Mouse (Mus musculus): ENCODE data around the gene Rab19. TPM values are rescaled to one million over a fixed set of nuclear protein-coding genes. Genes with fewer than 3 reads are reported as not detected.
"Not testable (repeated sequence)": the region's sequence is repeated elsewhere in the genome, so short reads cannot be mapped to it uniquely, and the experiment has no call there.

The Rab19 gene
- total RNA-seq (2021), result not detected

DNA sequence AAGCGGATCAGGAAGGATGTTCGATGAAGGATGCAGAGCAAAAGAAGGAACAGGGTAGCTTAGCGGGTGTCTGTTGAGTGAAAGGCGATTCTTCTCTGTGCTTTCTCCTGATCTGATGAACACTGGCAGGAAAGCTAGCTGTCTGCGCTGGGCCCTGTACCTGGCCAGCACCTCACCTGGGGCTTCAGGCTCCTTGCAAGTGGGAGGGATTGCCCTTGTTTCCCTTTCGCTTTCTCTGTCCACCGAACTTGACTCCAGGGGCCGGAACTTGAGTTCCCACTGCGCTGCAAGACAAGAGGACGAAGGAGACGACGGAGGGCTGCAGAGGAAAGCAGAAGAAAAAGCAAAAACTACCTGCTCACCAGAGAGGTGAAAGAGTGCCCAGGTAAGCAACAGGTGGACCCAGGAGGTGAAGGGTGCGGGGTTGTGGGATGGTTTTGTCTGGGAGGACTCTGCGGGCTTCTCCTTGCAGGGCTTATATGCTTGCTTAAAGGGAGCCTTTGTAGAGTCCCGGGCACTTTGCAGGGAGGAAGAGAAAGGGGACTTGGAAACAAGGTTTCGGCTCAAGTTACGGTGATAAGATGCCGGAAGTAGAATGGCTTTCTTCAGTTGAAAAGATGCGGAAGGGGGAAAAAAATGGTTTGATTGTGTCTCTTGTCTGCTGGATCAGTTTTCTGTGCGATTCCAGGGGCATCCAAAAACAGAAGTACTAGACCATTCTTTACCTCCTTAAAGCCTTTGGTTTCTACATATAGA is at the start of gene Rab19:
TSS of gene Rab19 (plus strand) at position 51 of the 756 bp plus-strand sequence.
- DNase-seq (ENCODE audit: extremely low spot score in 1 of 2, low spot score in 2 of 2), result no peak
- intact Hi-C loops (cut with DNase I), result no loop called here

GRCm38 (mm10) chr6:39331998-39332700 is 48.8 kb upstream of the Rab19 start:
- no peak for DNase-seq (ENCODE audit: extremely low spot score in 1 of 2, low spot score in 2 of 2)
- intact Hi-C loops (cut with DNase I), result no loop called here

- DNase-seq (ENCODE audit: extremely low spot score in 1 of 2, low spot score in 2 of 2), result no peak
- intact Hi-C loops (cut with DNase I), result no loop called here
These were observed 46.8 kb upstream of the Rab19 start for GRCm38 (mm10) chr6:39334224-39334623.

DNA sequence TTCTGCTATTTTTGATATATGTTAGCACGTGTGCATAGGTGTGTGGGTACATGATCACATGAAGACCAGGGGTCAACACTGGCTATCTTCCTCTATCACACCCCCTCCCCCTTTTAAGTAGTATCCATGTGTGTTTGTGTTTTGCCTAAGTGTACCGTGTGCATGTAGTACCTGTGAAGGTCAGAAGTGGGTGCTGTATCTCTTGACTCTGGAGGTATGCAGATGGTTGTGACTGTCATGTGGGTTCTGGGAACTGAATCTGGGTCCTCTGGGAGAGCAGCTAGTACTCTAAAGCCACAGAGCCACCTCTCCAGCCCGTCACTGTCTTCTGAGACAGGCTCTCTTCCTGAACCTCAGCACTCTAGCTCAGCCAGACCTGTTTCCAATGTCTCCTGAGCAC is 46.1 kb upstream of the Rab19 start:
- intact Hi-C loops (cut with DNase I), result no loop called here
- DNase-seq (ENCODE audit: extremely low spot score in 1 of 2, low spot score in 2 of 2), result no peak

- no peak for DNase-seq (ENCODE audit: extremely low spot score in 1 of 2, low spot score in 2 of 2)
These were observed 42.6 kb upstream of the Rab19 start for GRCm38 (mm10) chr6:39338359-39338758.

DNA sequence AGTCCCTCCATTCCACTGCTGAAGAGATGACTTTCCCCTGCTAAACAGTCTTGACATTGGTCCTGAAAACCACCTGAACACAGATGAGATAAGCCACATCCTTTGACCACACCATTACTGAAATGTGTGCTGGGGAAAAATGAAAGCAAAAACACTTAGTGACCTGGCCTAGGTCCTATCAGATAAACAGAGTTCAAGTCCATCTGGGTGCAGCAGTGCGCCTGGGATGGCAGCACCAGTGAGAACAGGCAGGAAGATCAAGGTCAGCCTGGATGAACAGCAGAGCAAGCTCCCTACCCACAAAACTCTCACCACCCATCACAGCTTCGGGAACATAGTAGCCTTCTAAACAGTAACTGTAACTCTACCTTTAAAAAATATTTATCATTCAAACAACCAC is 39.2 kb upstream of the Rab19 start:
- intact Hi-C loops (cut with DNase I), result loop anchor here (5.0 kb wide), 1 partner anchor 134 kb away; the partner anchor contains the start of gene Kdm7a
- no peak for DNase-seq (ENCODE audit: extremely low spot score in 1 of 2, low spot score in 2 of 2)

More at GRCm38 (mm10) chr6:39338359-39338758, 42.6 kb upstream of the Rab19 start:
- intact Hi-C loops (cut with DNase I), result no loop called here

DNA sequence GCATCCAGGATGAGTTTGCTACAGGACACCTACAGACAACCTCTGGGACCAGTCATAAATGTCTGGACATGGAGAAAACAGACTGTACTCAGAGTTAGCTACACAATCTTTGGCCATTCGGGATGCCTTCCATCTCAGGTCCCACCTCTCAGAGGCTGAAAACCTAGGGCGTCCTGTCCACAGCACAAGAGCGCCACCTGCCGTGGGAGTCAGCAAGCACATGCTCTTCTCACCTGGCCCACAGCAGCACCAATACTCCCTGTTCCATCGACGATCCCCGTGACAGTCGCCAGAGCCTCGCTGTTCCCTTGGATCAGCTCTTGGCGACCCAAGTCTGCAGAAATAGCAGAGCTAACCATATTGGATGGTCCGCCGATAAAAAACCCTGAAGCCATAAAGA is 37.0 kb upstream of the Rab19 start:
- peak; percentile 49 to 82 for DNase-seq (ENCODE audit: extremely low spot score in 1 of 2, low spot score in 2 of 2)
- intact Hi-C loops (cut with DNase I), result loop anchor here (5.0 kb wide), 1 partner anchor 137 kb away; the partner anchor contains the start of gene Kdm7a

DNA sequence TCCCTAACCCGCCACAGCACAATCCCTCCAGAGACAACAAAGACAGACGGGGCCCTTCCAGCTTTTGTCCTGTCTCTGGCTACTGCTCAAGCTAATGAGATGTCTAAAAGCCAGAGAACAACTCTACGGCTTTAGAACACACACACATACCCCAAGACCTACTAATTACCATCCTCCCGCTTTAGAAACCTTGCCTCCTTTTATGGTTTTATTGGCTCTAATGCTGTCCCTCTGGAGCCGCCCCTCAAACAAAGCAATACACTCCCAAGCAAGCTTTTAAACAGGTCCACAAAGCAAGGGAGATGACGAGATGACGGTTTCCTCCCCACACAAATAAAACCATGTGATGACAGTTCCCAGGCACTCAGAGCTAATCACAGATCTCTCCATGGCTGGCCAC is 35.5 kb upstream of the Rab19 start:
- intact Hi-C loops (cut with DNase I), result loop anchor here (5.0 kb wide), 1 partner anchor 198 kb away; no protein-coding TSS in a partner anchor
- DNase-seq (ENCODE audit: extremely low spot score in 1 of 2, low spot score in 2 of 2), result no peak

- peak in 1 of 2 experiments; percentile 44 for DNase-seq (ENCODE audit: extremely low spot score in 1 of 2, low spot score in 2 of 2)
- intact Hi-C loops (cut with DNase I), result loop anchor here (5.0 kb wide), 1 partner anchor 200 kb away; no protein-coding TSS in a partner anchor
These were observed 33.9 kb upstream of the Rab19 start for GRCm38 (mm10) chr6:39346991-39347501.

DNA sequence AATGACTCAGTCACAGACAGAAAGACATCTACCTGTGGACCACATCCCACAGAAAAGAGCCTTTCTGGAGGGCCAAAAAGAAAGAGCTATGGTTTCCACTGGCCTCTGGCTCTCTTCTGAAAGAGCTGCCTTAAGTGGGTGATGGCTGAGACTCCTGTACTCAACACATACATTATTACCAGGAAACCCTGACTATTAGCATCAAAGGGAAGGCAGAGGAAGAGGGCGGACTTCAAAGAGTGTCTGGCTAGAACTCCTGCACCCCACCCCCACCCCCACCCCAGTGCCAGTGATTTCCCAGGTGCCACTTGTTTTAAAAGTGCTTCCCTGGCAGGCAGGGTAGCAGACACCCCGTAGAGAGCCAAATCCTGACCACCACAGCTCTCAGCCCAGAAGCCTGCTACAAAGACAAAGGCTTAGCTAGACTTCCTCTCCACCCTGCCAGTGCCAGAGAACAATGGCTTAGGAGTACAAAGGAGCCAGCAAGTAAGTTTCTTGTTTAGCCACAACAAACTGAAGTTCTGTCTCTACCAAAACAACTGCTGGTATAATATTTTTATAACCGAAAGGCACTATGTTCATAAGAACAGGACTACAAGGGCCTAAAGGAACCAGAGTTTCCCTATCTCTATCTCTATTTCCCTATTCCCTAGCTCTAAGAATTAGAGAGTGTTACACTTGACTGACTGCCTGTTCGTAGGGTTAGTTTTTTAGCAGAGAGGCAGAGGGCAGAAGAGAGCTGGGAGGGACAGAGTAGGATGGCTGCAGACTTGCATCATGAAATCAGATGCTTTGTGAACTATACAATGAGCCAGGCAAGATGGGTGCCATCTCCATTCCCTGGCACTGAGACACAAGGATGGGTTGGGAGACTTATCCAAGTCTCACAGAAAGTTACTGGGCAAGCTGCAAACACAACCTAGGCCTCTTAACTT is 32.8 kb upstream of the Rab19 start:
- intact Hi-C loops (cut with DNase I), result loop anchor here (5.0 kb wide), 1 partner anchor 201 kb away; no protein-coding TSS in a partner anchor

DNA sequence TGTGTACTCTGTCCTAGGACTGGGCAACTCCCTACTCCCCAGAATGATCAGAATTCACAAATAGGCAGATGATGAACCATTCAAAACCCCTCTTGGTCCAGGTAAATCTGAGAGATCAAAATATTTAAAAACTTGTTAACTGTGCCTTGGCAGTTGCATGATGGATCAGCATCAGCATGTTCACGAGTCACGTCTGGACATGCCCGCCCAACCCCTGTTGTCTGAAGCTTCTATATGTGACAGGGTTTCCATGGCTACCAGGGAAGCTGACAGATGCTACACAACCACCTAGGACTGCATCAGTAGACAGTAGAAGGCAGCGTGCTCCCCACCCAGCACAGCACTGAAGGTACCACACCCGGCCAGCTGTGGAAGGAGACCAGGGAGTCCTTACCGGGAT is 32.0 kb upstream of the Rab19 start:
- no peak for DNase-seq (ENCODE audit: extremely low spot score in 1 of 2, low spot score in 2 of 2)
- intact Hi-C loops (cut with DNase I), result loop anchor here (5.0 kb wide), 1 partner anchor 202 kb away; no protein-coding TSS in a partner anchor

More for the DNA sequence above, 32.8 kb upstream of the Rab19 start:
- DNase-seq (ENCODE audit: extremely low spot score in 1 of 2, low spot score in 2 of 2), result peak in 1 of 2 experiments; percentile 48

GRCm38 (mm10) chr6:39359207-39359606 is 21.8 kb upstream of the Rab19 start:
- DNase-seq (ENCODE audit: extremely low spot score in 1 of 2, low spot score in 2 of 2); intact Hi-C loops (cut with DNase I): not testable (repeated sequence)

- no peak for DNase-seq (ENCODE audit: extremely low spot score in 1 of 2, low spot score in 2 of 2)
- intact Hi-C loops (cut with DNase I), result no loop called here
These were observed 18.3 kb upstream of the Rab19 start for GRCm38 (mm10) chr6:39362684-39363083.

DNA sequence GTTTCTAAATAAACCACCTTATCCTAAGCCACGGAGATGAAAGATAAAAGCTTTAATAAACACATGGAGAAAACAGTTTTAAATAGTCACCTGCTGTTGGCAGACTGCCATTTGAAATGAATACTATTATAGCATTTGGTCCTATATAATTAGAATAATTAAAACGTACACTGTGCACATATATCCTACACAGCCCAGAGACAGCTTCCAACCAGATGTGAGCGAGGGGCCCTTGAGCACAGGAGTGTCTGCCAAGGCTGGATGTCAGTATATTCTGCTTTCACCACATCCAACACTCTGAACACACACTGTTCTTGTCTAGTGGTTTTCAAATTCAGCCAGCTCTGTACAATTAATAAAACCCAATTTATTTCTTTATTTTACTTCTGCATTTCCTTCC is 11.3 kb upstream of the Rab19 start:
- no peak for DNase-seq (ENCODE audit: extremely low spot score in 1 of 2, low spot score in 2 of 2)
- intact Hi-C loops (cut with DNase I), result no loop called here

DNA sequence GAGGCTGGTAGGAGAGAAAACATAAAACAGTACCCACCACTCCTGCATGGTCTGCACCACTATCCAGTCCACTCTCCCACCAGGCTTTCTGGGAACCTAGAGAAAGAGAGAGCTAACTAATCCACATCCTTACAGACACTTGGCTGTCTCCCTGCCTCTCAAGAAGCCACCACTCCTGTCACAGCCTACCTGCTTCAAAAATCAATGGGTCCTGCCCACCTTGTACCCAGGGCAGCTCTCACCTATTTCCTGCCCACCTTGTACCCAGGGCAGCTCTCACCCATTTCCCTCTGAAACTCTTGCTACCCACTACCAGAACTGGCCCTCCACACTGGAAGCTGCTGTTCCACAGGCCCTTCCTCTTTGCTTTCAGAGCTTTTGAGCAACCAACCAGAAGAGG is 8.9 kb upstream of the Rab19 start:
- DNase-seq (ENCODE audit: extremely low spot score in 1 of 2, low spot score in 2 of 2), result no peak
- intact Hi-C loops (cut with DNase I), result no loop called here

GRCm38 (mm10) chr6:39372727-39373126 is 8.2 kb upstream of the Rab19 start:
- intact Hi-C loops (cut with DNase I), result no loop called here
- DNase-seq (ENCODE audit: extremely low spot score in 1 of 2, low spot score in 2 of 2), result peak in 1 of 2 experiments; percentile 25

DNA sequence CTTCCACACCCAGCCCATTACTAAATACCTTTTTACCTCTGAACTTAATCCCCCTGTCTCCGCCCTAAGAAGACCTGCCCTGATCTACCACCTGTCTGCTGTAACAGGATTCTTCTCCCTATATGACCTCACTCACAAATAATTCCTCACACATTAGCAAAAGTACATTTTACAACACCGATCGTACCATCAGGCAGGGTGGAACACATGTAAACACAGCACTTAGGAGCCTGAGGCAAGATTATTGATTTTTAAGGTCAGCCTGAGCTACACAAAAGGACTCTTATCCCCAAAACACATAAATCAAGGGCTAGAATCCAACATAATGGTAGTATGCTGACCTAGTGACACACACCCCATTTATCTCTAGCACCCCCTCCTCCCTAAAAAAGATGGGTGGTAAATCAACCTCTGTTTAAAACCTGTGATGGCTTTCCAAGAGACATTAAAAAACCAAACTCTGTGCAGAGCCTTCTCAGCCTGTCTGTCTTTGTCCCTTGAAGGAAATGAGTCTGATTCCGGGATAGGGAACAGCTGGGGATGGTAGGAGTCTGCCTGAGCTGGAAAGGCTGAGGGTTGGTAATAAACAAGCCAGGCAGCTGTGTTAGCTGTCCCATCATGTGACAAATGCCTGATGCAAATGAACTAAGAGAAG is 7.5 kb upstream of the Rab19 start:
- DNase-seq (ENCODE audit: extremely low spot score in 1 of 2, low spot score in 2 of 2), result no peak
- intact Hi-C loops (cut with DNase I), result no loop called here

DNA sequence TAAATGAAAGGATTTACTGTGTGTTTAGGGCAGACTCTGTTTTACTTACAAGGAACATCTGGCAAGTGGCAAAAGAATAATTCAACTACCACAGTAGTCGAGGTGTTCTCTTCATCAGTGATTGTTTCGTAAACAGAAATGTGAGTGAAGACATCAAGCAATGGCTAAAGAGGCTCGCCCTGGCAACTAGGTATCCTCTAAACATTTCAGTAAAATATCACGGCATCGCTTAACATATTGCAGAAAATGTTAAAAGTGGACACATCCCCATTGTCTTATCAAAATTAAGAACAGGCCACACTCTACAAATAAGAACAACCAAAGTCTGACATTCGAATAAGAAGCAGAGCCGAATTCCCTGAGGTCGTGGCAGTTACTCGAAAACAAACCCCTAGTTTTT is 4.2 kb upstream of the Rab19 start:
- intact Hi-C loops (cut with DNase I), result no loop called here
- DNase-seq (ENCODE audit: extremely low spot score in 1 of 2, low spot score in 2 of 2), result no peak

Measured in left cerebral cortex, postnatal 10 days (tissue).